Mouse (Mus musculus) hindbrain, embryonic 11.5 days (tissue): ENCODE measurements around the gene Slc9a9. TPM values are rescaled to one million over a fixed set of nuclear protein-coding genes. Genes with fewer than 3 reads are reported as not detected.

Experiments
- ATAC-seq: fragments of 200-750 bp; cut with Nextera tagmentation; 2 replicates; pipeline ENCODE4 v1.8.0; 2017; ENCODE audit warnings: mild to moderate bottlenecking, moderate TSS enrichment, moderate library complexity; ENCODE audit not compliant: low FRiP score
- DNase-seq: peaks from one replicate; pipeline ENCODE4 v3.0.0-alpha.2; 2015; ENCODE audit warnings: low spot score
- H3K27ac ChIP-seq: fragments of 300-500 bp; sonication (generic); 2 replicates; pipeline ENCODE4 v1.5.1; 2014; ENCODE audit warnings: mild to moderate bottlenecking, low read depth, low read length
- H3K27me3 ChIP-seq: fragments of 300-500 bp; sonication (generic); 2 replicates; pipeline ENCODE4 v1.6.1; 2014; ENCODE audit warnings: mild to moderate bottlenecking, low read length, moderate library complexity, mixed read lengths; ENCODE audit not compliant: control insufficient read depth, insufficient read depth
- H3K36me3 ChIP-seq: fragments of 300-500 bp; sonication (generic); 2 replicates; pipeline ENCODE4 v1.6.1; 2014; ENCODE audit warnings: mild to moderate bottlenecking, low read length, moderate library complexity, mixed read lengths; ENCODE audit not compliant: control insufficient read depth, insufficient read depth
- H3K4me1 ChIP-seq: fragments of 300-500 bp; sonication (generic); replicated peaks from 2 replicates; pipeline ENCODE4 v1.6.1; 2014; ENCODE audit warnings: low read length, mixed read lengths; ENCODE audit not compliant: control insufficient read depth, insufficient read depth
- H3K4me2 ChIP-seq: fragments of 300-500 bp; sonication (generic); replicated peaks from 2 replicates; pipeline ENCODE4 v1.6.1; 2014; ENCODE audit warnings: mild to moderate bottlenecking, low read depth, low read length
- H3K4me3 ChIP-seq: fragments of 300-500 bp; sonication (generic); 2 replicates; pipeline ENCODE4 v1.5.1; 2014; ENCODE audit warnings: low read depth, low read length
- H3K9ac ChIP-seq: fragments of 300-500 bp; sonication (generic); 2 replicates; pipeline ENCODE4 v1.6.1; 2014; ENCODE audit warnings: low read depth, low read length
- H3K9me3 ChIP-seq: fragments of 300-500 bp; sonication (generic); 2 replicates; pipeline ENCODE4 v1.6.1; 2016; ENCODE audit warnings: low read length; ENCODE audit not compliant: control insufficient read depth
- WGBS: fragments of 180-500 bp; shearing (Covaris S2); extraction: QIAGEN DNeasy Blood & Tissue Kit; methylation state at CpG from one replicate; pipeline ENCODE4 v1.1.7; 2014; 5-methylcytosine and 5-hydroxymethylcytosine counted together
- polyA plus RNA-seq: library from polyadenylated mRNA; unstranded; fragments of >200 nt; fragmentation: Nextera tagmentation; extraction: Ambion mirVana; gene quantifications from 2 replicates; pipeline ENCODE4 v1.2.1, GENCODE M21; 2014

The Slc9a9 gene
- polyA plus RNA-seq, 1 experiment from 2014 or later: 3.8 TPM

- WGBS: 73% methylated on average over 1 of the region's 1 CpGs
- H3K9ac ChIP-seq: no peak overlapping the region
- no peak overlapping the region for H3K27ac ChIP-seq
- ATAC-seq (no peak), DNase-seq (no peak)
- H3K9me3 ChIP-seq: no peaks in the 10 kb centered on the region
- H3K4me1 ChIP-seq: no peaks in the 10 kb centered on the region
- H3K36me3 ChIP-seq: no peaks in the 10 kb centered on the region
- no peak overlapping the region for H3K4me2 ChIP-seq
- no peak overlapping the region for H3K4me3 ChIP-seq
- H3K27me3 ChIP-seq: no peaks in the 10 kb centered on the region
These were observed 19.7 kb upstream of the Slc9a9 start for GRCm38 (mm10) chr9:94649991-94650390.

GRCm38 (mm10) chr9:94653198-94653597 lies 16.5 kb upstream of the Slc9a9 start:
- ATAC-seq (no peak), DNase-seq (no peak)
- Histone ChIP-seq H3K36me3 (no peaks in the 10 kb centered on the region), H3K9ac (no peak overlapping the region), H3K27ac (no peak overlapping the region), H3K4me1 (no peaks in the 10 kb centered on the region), H3K4me3 (no peak overlapping the region), H3K4me2 (no peak overlapping the region), H3K27me3 (no peaks in the 10 kb centered on the region), H3K9me3 (no peaks in the 10 kb centered on the region)
- WGBS: 90% methylated on average over 6 of the region's 6 CpGs

- DNase-seq (no peak), ATAC-seq (no peak)
- no peak overlapping the region for H3K4me3 ChIP-seq
- H3K36me3 ChIP-seq: no peaks in the 10 kb centered on the region
- 81% methylated on average over 2 of the region's 2 CpGs for WGBS
- no peaks in the 10 kb centered on the region for H3K27me3 ChIP-seq
- H3K4me1 ChIP-seq: no peaks in the 10 kb centered on the region
- H3K9ac ChIP-seq: no peak overlapping the region
- H3K27ac ChIP-seq: no peak overlapping the region
- no peak overlapping the region for H3K4me2 ChIP-seq
- no peaks in the 10 kb centered on the region for H3K9me3 ChIP-seq
These were observed 15.9 kb upstream of the Slc9a9 start for GRCm38 (mm10) chr9:94653827-94654226.

GRCm38 (mm10) chr9:94656265-94656664 lies 13.4 kb upstream of the Slc9a9 start:
- ATAC-seq (no peak), DNase-seq (no peak)
- Histone ChIP-seq H3K27ac (no peak overlapping the region), H3K27me3 (no peaks in the 10 kb centered on the region), H3K4me1 (no peaks in the 10 kb centered on the region), H3K9me3 (no peaks in the 10 kb centered on the region), H3K4me2 (no peak overlapping the region), H3K4me3 (no peak overlapping the region), H3K36me3 (no peaks in the 10 kb centered on the region), H3K9ac (no peak overlapping the region)
- 88% methylated on average over 4 of the region's 4 CpGs for WGBS

- 66% methylated on average over 3 of the region's 3 CpGs for WGBS
- Histone ChIP-seq H3K9me3 (no peaks in the 10 kb centered on the region), H3K36me3 (no peaks in the 10 kb centered on the region), H3K27ac (no peak overlapping the region), H3K4me2 (no peak overlapping the region), H3K27me3 (no peaks in the 10 kb centered on the region), H3K4me3 (no peak overlapping the region), H3K9ac (no peak overlapping the region), H3K4me1 (no peaks in the 10 kb centered on the region)
- no peak for ATAC-seq
- DNase-seq: no peak
These were observed 10.1 kb upstream of the Slc9a9 start for GRCm38 (mm10) chr9:94659401-94660152.

GRCm38 (mm10) chr9:94661768-94662167 lies 7.9 kb upstream of the Slc9a9 start:
- H3K9me3 ChIP-seq: no peaks in the 10 kb centered on the region
- DNase-seq (no peak), ATAC-seq (no peak)
- H3K27me3 ChIP-seq: no peaks in the 10 kb centered on the region
- H3K4me2 ChIP-seq: no peak overlapping the region
- no peak overlapping the region for H3K27ac ChIP-seq
- H3K4me1 ChIP-seq: no peaks in the 10 kb centered on the region
- no peak overlapping the region for H3K9ac ChIP-seq
- 12% methylated on average over 2 of the region's 2 CpGs for WGBS
- H3K36me3 ChIP-seq: no peaks in the 10 kb centered on the region
- no peak overlapping the region for H3K4me3 ChIP-seq

GRCm38 (mm10) chr9:94665248-94665647 lies 4.5 kb upstream of the Slc9a9 start:
- H3K27ac ChIP-seq: no peak overlapping the region
- no peak for ATAC-seq
- H3K36me3 ChIP-seq: no peaks in the 10 kb centered on the region
- H3K4me2 ChIP-seq: no peak overlapping the region
- H3K4me3 ChIP-seq: no peak overlapping the region
- no peak overlapping the region for H3K9ac ChIP-seq
- H3K4me1 ChIP-seq: no peaks in the 10 kb centered on the region
- no peak for DNase-seq
- no peaks in the 10 kb centered on the region for H3K9me3 ChIP-seq
- 84% methylated on average over 4 of the region's 4 CpGs for WGBS
- no peaks in the 10 kb centered on the region for H3K27me3 ChIP-seq

- no peak for ATAC-seq
- DNase-seq: peak; percentile 21
These were observed 1.1 kb upstream of the Slc9a9 start for GRCm38 (mm10) chr9:94668589-94668988.

GRCm38 (mm10) chr9:94670704-94671103 lies 995 bp downstream of the Slc9a9 start:
- Histone ChIP-seq H3K4me3 (peak overlapping the region; percentile 34; the same call in 1 of the 2 replicates), H3K4me2 (no peak overlapping the region; the same call in 1 of the 2 replicates)

More at GRCm38 (mm10) chr9:94668589-94668988, 1.1 kb upstream of the Slc9a9 start:
- H3K4me2 ChIP-seq: no peak overlapping the region
- no peak overlapping the region for H3K27ac ChIP-seq
- no peak overlapping the region for H3K4me3 ChIP-seq
- WGBS: 50% methylated on average over 7 of the region's 7 CpGs
- no peaks in the 10 kb centered on the region for H3K27me3 ChIP-seq
- H3K9ac ChIP-seq: no peak overlapping the region
- H3K9me3 ChIP-seq: no peaks in the 10 kb centered on the region
- H3K36me3 ChIP-seq: no peaks in the 10 kb centered on the region
- no peaks in the 10 kb centered on the region for H3K4me1 ChIP-seq

More at GRCm38 (mm10) chr9:94670704-94671103, 995 bp downstream of the Slc9a9 start:
- Histone ChIP-seq H3K27ac (no peak overlapping the region), H3K9me3 (no peaks in the 10 kb centered on the region), H3K27me3 (no peaks in the 10 kb centered on the region), H3K36me3 (no peaks in the 10 kb centered on the region), H3K9ac (no peak overlapping the region), H3K4me1 (no peaks in the 10 kb centered on the region)
- ATAC-seq (0 out of 2 replicates have a peak, but pooled peaks have one; percentile 1), DNase-seq (no peak)
